Mouse (Mus musculus): ENCODE measurements around the gene Pheta1. TPM values are rescaled to one million over a fixed set of nuclear protein-coding genes. Genes with fewer than 3 reads are reported as not detected.

The Pheta1 gene
- polyA plus RNA-seq (2012; rRNA removed): 9.9 and 11.6 TPM in 2 replicates

- H3K4me1 ChIP-seq (ENCODE audit: control insufficient read depth, insufficient read depth, low read length): peaks cover 28% of the 10 kb centered on the region
- peak; percentile 82 for TF ChIP-seq POLR2A (IDR thresholded peaks at IDR 0.05; ENCODE audit: control insufficient read depth, low read depth, low read length)
- TF ChIP-seq CTCF (IDR thresholded peaks at IDR 0.05; ENCODE audit: control insufficient read depth, insufficient read depth, insufficient replicate concordance, low read depth, low read length): no peak
- no peaks in the 10 kb centered on the region for H3K27me3 ChIP-seq (ENCODE audit: control insufficient read depth, insufficient read depth, low read length)
Measured at GRCm38 (mm10) chr5:121848743-121849142, at the start of gene Pheta1. Pheta1 (plus strand) TSS chr5:121848984.

GRCm38 (mm10) chr5:121807186-121807585 is 41.6 kb upstream of the Pheta1 start:
- Histone ChIP-seq H3K4me1 (ENCODE audit: control insufficient read depth, insufficient read depth, low read length) (no peaks in the 10 kb centered on the region), H3K27ac (ENCODE audit: control insufficient read depth, insufficient read depth, low read depth, low read length) (no peak overlapping the region), H3K36me3 (ENCODE audit: control insufficient read depth, insufficient read depth, low read length) (peaks cover 4% of the 10 kb centered on the region; the same call in 1 of the 2 replicates), H3K4me3 (ENCODE audit: control insufficient read depth, low read depth, low read length) (no peak overlapping the region), H3K27me3 (ENCODE audit: control insufficient read depth, insufficient read depth, low read length) (no peaks in the 10 kb centered on the region)
- TF ChIP-seq CTCF (IDR thresholded peaks at IDR 0.05; ENCODE audit: control insufficient read depth, insufficient read depth, insufficient replicate concordance, low read depth, low read length): no peak
- TF ChIP-seq POLR2A (IDR thresholded peaks at IDR 0.05; ENCODE audit: control insufficient read depth, low read depth, low read length): no peak

More at GRCm38 (mm10) chr5:121848743-121849142, at the start of gene Pheta1:
- Histone ChIP-seq H3K4me3 (ENCODE audit: control insufficient read depth, low read depth, low read length) (peak within 1 kb of the TSS; percentile 99), H3K27ac (ENCODE audit: control insufficient read depth, insufficient read depth, low read depth, low read length) (peak within 1 kb of the TSS; percentile 74), H3K36me3 (ENCODE audit: control insufficient read depth, insufficient read depth, low read length) (no peaks in the 10 kb centered on the region)

GRCm38 (mm10) chr5:121808202-121808601 is 40.6 kb upstream of the Pheta1 start:
- Histone ChIP-seq H3K4me1 (ENCODE audit: control insufficient read depth, insufficient read depth, low read length) (no peaks in the 10 kb centered on the region), H3K27ac (ENCODE audit: control insufficient read depth, insufficient read depth, low read depth, low read length) (no peak overlapping the region), H3K27me3 (ENCODE audit: control insufficient read depth, insufficient read depth, low read length) (no peaks in the 10 kb centered on the region), H3K36me3 (ENCODE audit: control insufficient read depth, insufficient read depth, low read length) (peaks cover 4% of the 10 kb centered on the region; the same call in 1 of the 2 replicates), H3K4me3 (ENCODE audit: control insufficient read depth, low read depth, low read length) (no peak overlapping the region)
- TF ChIP-seq POLR2A (IDR thresholded peaks at IDR 0.05; ENCODE audit: control insufficient read depth, low read depth, low read length) (no peak), CTCF (IDR thresholded peaks at IDR 0.05; ENCODE audit: control insufficient read depth, insufficient read depth, insufficient replicate concordance, low read depth, low read length) (no peak)

GRCm38 (mm10) chr5:121809667-121810224 is 39.0 kb upstream of the Pheta1 start:
- H3K4me3 ChIP-seq (ENCODE audit: control insufficient read depth, low read depth, low read length): no peak overlapping the region
- peaks cover 2% of the 10 kb centered on the region; the same call in 1 of the 2 replicates for H3K36me3 ChIP-seq (ENCODE audit: control insufficient read depth, insufficient read depth, low read length)
- no peaks in the 10 kb centered on the region for H3K4me1 ChIP-seq (ENCODE audit: control insufficient read depth, insufficient read depth, low read length)
- no peak for TF ChIP-seq POLR2A (IDR thresholded peaks at IDR 0.05; ENCODE audit: control insufficient read depth, low read depth, low read length)
- TF ChIP-seq CTCF (IDR thresholded peaks at IDR 0.05; ENCODE audit: control insufficient read depth, insufficient read depth, insufficient replicate concordance, low read depth, low read length): no peak
- no peaks in the 10 kb centered on the region for H3K27me3 ChIP-seq (ENCODE audit: control insufficient read depth, insufficient read depth, low read length)
- no peak overlapping the region for H3K27ac ChIP-seq (ENCODE audit: control insufficient read depth, insufficient read depth, low read depth, low read length)

GRCm38 (mm10) chr5:121810331-121811151 is 38.2 kb upstream of the Pheta1 start:
- H3K27me3 ChIP-seq (ENCODE audit: control insufficient read depth, insufficient read depth, low read length): no peaks in the 10 kb centered on the region
- no peaks in the 10 kb centered on the region for H3K4me1 ChIP-seq (ENCODE audit: control insufficient read depth, insufficient read depth, low read length)
- peaks cover 2% of the 10 kb centered on the region; the same call in 1 of the 2 replicates for H3K36me3 ChIP-seq (ENCODE audit: control insufficient read depth, insufficient read depth, low read length)
- no peak overlapping the region for H3K4me3 ChIP-seq (ENCODE audit: control insufficient read depth, low read depth, low read length)
- no peak for TF ChIP-seq POLR2A (IDR thresholded peaks at IDR 0.05; ENCODE audit: control insufficient read depth, low read depth, low read length)
- TF ChIP-seq CTCF (IDR thresholded peaks at IDR 0.05; ENCODE audit: control insufficient read depth, insufficient read depth, insufficient replicate concordance, low read depth, low read length): no peak
- H3K27ac ChIP-seq (ENCODE audit: control insufficient read depth, insufficient read depth, low read depth, low read length): no peak overlapping the region

DNA sequence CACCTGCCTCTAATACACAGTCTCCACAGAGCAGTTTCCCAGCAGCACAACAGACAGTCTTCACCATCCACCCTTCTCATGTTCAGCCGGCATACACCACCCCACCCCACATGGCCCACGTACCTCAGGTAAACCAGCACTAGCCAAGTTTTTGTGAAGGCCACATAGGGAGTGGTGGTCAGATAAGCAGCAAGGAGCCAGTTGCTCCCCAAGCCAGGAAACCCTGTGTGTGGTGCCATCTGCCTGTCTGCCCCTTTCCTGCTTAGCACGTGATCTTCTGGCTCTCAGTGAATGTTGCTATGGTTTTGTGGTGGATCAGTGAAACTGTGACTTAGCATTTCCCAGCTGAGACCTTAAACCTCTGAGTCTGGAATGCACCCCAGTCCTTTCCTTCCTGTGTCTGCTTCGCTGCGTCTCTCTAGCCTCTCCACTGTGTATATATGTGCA is 37.3 kb upstream of the Pheta1 start:
- H3K27me3 ChIP-seq (ENCODE audit: control insufficient read depth, insufficient read depth, low read length): no peaks in the 10 kb centered on the region
- no peak overlapping the region for H3K27ac ChIP-seq (ENCODE audit: control insufficient read depth, insufficient read depth, low read depth, low read length)
- H3K36me3 ChIP-seq (ENCODE audit: control insufficient read depth, insufficient read depth, low read length): peaks cover 2% of the 10 kb centered on the region; the same call in 1 of the 2 replicates
- no peaks in the 10 kb centered on the region for H3K4me1 ChIP-seq (ENCODE audit: control insufficient read depth, insufficient read depth, low read length)
- TF ChIP-seq POLR2A (IDR thresholded peaks at IDR 0.05; ENCODE audit: control insufficient read depth, low read depth, low read length): no peak
- TF ChIP-seq CTCF (IDR thresholded peaks at IDR 0.05; ENCODE audit: control insufficient read depth, insufficient read depth, insufficient replicate concordance, low read depth, low read length): no peak
- H3K4me3 ChIP-seq (ENCODE audit: control insufficient read depth, low read depth, low read length): no peak overlapping the region

DNA sequence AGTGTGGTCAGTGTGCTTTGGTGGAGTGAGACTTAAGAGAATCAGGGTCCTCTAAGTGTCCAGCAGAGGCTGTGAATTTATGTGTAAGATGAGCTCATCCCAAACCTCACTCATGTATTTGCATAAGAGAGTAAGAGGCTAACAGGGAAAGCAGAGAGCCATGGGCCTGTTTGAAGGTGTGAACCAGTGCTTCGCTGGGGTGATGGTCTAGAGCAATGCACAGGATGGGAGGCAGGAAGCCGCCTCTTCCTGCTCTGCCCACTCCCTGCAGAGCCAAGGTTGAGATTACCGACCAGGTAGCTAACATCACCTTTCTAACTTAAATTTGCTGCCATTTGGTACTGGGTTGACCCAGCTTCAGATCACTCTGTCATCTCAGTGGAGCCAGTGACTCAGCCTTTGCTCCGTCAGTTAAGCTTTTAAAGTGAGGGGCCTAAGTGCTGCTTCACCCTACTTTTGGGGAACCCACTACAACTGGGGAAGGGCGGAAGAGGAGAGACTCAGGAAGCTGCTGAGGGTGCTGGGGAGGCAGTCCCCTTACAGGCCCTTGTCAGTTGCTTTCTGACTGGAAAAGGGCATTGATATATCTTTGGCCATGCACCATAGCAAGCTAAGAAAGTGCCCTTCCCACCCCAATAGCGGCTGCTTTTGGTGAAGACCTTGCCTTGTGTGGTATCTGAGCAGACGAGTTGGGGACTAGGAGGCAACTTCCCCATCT is 36.1 kb upstream of the Pheta1 start:
- no peaks in the 10 kb centered on the region for H3K27me3 ChIP-seq (ENCODE audit: control insufficient read depth, insufficient read depth, low read length)
- no peaks in the 10 kb centered on the region for H3K4me1 ChIP-seq (ENCODE audit: control insufficient read depth, insufficient read depth, low read length)
- no peak overlapping the region for H3K4me3 ChIP-seq (ENCODE audit: control insufficient read depth, low read depth, low read length)
- no peak overlapping the region for H3K27ac ChIP-seq (ENCODE audit: control insufficient read depth, insufficient read depth, low read depth, low read length)
- no peaks in the 10 kb centered on the region; the same call in 1 of the 2 replicates for H3K36me3 ChIP-seq (ENCODE audit: control insufficient read depth, insufficient read depth, low read length)
- TF ChIP-seq POLR2A (IDR thresholded peaks at IDR 0.05; ENCODE audit: control insufficient read depth, low read depth, low read length) (no peak), CTCF (IDR thresholded peaks at IDR 0.05; ENCODE audit: control insufficient read depth, insufficient read depth, insufficient replicate concordance, low read depth, low read length) (no peak)
